Mouse (Mus musculus) midbrain, embryonic 15.5 days (tissue): ENCODE measurements around the gene Prr23a3. TPM values are rescaled to one million over a fixed set of nuclear protein-coding genes. Genes with fewer than 3 reads are reported as not detected.

Experiments used
- ATAC-seq: fragments of 200-750 bp; cut with Nextera tagmentation; replicated peaks from 2 replicates; pipeline ENCODE4 v1.8.0; 2017; ENCODE audit warnings: moderate TSS enrichment
- H3K27ac ChIP-seq: fragments of 300-500 bp; sonication (generic); 2 replicates; pipeline ENCODE4 v1.5.1; 2015; ENCODE audit warnings: mild to moderate bottlenecking, inconsistent platforms
- H3K27me3 ChIP-seq: fragments of 300-500 bp; sonication (generic); replicated peaks from 2 replicates; pipeline ENCODE4 v1.6.1; 2015; ENCODE audit warnings: inconsistent platforms
- H3K36me3 ChIP-seq: fragments of 300-500 bp; sonication (generic); replicated peaks from 2 replicates; pipeline ENCODE4 v1.6.1; 2015; ENCODE audit warnings: inconsistent platforms
- H3K4me1 ChIP-seq: fragments of 300-500 bp; sonication (generic); 2 replicates; pipeline ENCODE4 v1.6.1; 2015; ENCODE audit warnings: inconsistent platforms
- H3K4me2 ChIP-seq: fragments of 300-500 bp; sonication (generic); 2 replicates; pipeline ENCODE4 v1.6.1; 2015; ENCODE audit warnings: inconsistent platforms, mild to moderate bottlenecking, moderate library complexity
- H3K4me3 ChIP-seq: fragments of 300-500 bp; sonication (generic); 2 replicates; pipeline ENCODE4 v1.5.1; 2015; ENCODE audit warnings: mild to moderate bottlenecking, inconsistent platforms
- H3K9ac ChIP-seq: fragments of 300-500 bp; sonication (generic); 2 replicates; pipeline ENCODE4 v1.6.1; 2015; ENCODE audit warnings: mild to moderate bottlenecking, inconsistent platforms
- H3K9me3 ChIP-seq: fragments of 300-500 bp; sonication (generic); 2 replicates; pipeline ENCODE4 v1.6.1; 2016; ENCODE audit warnings: inconsistent platforms
- WGBS: fragments of 180-500 bp; shearing (Covaris S2); methylation state at CpG from one replicate; pipeline ENCODE4 v1.1.7; 2015; ENCODE audit warnings: mixed read lengths; 5-methylcytosine and 5-hydroxymethylcytosine counted together
- polyA plus RNA-seq: library from polyadenylated mRNA; unstranded; fragments of >200 nt; fragmentation: Nextera tagmentation; extraction: Ambion mirVana; gene quantifications from 2 replicates; pipeline ENCODE4 v1.2.1, GENCODE M21; 2015

The Prr23a3 gene
- polyA plus RNA-seq, 1 experiment from 2014 or later: not detected

DNA sequence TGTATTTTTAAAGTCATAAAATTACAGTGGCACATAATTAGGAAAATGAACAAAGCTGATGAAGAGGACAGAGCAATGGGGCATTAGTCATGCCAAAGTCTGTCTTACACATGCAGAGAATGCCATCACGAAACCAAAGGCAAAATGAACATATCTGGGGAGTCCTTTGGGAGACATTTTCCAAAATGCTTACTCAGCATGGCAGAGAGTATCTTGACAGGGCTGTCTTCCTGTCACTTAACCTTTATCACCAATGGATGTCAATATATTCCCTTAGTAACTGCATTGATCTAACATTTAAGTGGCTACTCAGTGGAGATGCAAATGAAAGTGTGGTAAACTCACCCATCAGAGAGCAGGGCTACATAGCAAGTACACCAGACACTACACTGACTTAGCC lies 36.9 kb downstream of the Prr23a3 start:
- 85% methylated on average over 1 of the region's 1 CpGs for WGBS
- no peak overlapping the region for H3K9ac ChIP-seq
- no peak overlapping the region for H3K27ac ChIP-seq
- H3K9me3 ChIP-seq: no peaks in the 10 kb centered on the region
- no peak for ATAC-seq
- H3K4me2 ChIP-seq: no peak overlapping the region
- H3K27me3 ChIP-seq: no peaks in the 10 kb centered on the region
- no peaks in the 10 kb centered on the region for H3K4me1 ChIP-seq
- no peak overlapping the region for H3K4me3 ChIP-seq
- H3K36me3 ChIP-seq: no peaks in the 10 kb centered on the region

DNA sequence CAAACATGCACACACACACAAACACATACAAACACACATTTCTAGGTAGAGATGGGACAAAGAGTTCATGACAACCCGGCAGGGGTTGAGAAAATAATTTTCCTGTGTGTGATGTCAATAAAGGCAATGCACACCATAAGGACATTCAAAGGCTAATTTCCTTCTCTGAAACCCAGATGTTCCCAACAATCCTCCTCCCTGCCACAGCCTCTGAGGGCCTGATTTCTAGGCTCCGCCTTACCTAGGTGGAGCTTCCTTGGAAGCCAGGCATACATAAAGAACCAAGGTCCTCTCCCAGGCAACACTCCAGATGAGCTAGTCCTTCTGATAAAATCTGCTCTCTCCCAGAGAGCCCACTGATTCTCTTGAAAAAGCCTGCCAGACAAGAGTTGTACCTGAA lies 38.3 kb downstream of the Prr23a3 start, which contains the start of gene 7420426K07Rik:
Gene 7420426K07Rik, plus strand, starts transcription at position 301 of the 400 bp plus-strand sequence.
- Histone ChIP-seq H3K4me1 (no peaks in the 10 kb centered on the region), H3K27ac (no peak within 1 kb of the TSS), H3K36me3 (no peaks in the 10 kb centered on the region)

More for the DNA sequence above, 38.3 kb downstream of the Prr23a3 start, which contains the start of gene 7420426K07Rik:
- ATAC-seq: no peak
- Histone ChIP-seq H3K9me3 (no peaks in the 10 kb centered on the region), H3K4me2 (no peak within 1 kb of the TSS), H3K9ac (no peak within 1 kb of the TSS), H3K27me3 (no peaks in the 10 kb centered on the region), H3K4me3 (no peak within 1 kb of the TSS)
- 97% methylated on average over 2 of the region's 2 CpGs for WGBS

Other genes with a start within 250 kb of the Prr23a3 start
- 0.33 TPM in 1 of 2 replicates, not detected in the other for gene Prr23a1, start 22.3 kb upstream of the Prr23a3 start, polyA plus RNA-seq
- not detected in 2 replicates for gene Prr23a2, start 8.3 kb upstream of the Prr23a3 start, polyA plus RNA-seq
- gene 7420426K07Rik, start 38.4 kb downstream of the Prr23a3 start, polyA plus RNA-seq: not detected in 2 replicates
- 0.61 and 0.75 TPM in 2 replicates for gene Foxl2, start 90.5 kb downstream of the Prr23a3 start, polyA plus RNA-seq
- 110 and 115 TPM in 2 replicates for gene Faim, start 121.6 kb downstream of the Prr23a3 start, polyA plus RNA-seq
- 0.11 and 0.18 TPM in 2 replicates for gene Gm1123, start 170.9 kb downstream of the Prr23a3 start, polyA plus RNA-seq